Mouse (Mus musculus) heart, postnatal 0 days (tissue): ENCODE results near the gene Dock4. TPM values are rescaled to one million over a fixed set of nuclear protein-coding genes. Genes with fewer than 3 reads are reported as not detected.

ENCODE experiments used
- ATAC-seq: fragments of 200-750 bp; cut with Nextera tagmentation; 2 replicates; pipeline ENCODE4 v1.8.0; 2017; ENCODE audit warnings: low read depth, moderate number of reproducible peaks, moderate library complexity; ENCODE audit not compliant: insufficient read depth
- DNase-seq: peaks from one replicate; pipeline ENCODE4 v3.0.0-alpha.2; 2016; ENCODE audit warnings: low spot score
- H3K27ac ChIP-seq: fragments of 300-500 bp; sonication (generic); 2 replicates; pipeline ENCODE4 v1.5.1; 2014; ENCODE audit warnings: low read depth, mild to moderate bottlenecking
- H3K27me3 ChIP-seq: fragments of 300-500 bp; sonication (generic); 2 replicates; pipeline ENCODE4 v1.6.1; 2014; ENCODE audit warnings: low read length, mixed read lengths; ENCODE audit not compliant: control insufficient read depth, insufficient read depth
- H3K36me3 ChIP-seq: fragments of 300-500 bp; sonication (generic); replicated peaks from 2 replicates; pipeline ENCODE4 v1.6.1; 2014; ENCODE audit warnings: low read length, mixed read lengths; ENCODE audit not compliant: control insufficient read depth, insufficient read depth
- H3K4me1 ChIP-seq: fragments of 300-500 bp; sonication (generic); 2 replicates; pipeline ENCODE4 v1.6.1; 2014; ENCODE audit warnings: antibody characterized with exemption; ENCODE audit not compliant: control insufficient read depth, insufficient read depth
- H3K4me2 ChIP-seq: fragments of 300-500 bp; sonication (generic); 2 replicates; pipeline ENCODE4 v1.6.1; 2014; ENCODE audit warnings: low read depth, mild to moderate bottlenecking, low read length, moderate library complexity
- H3K4me3 ChIP-seq: fragments of 300-500 bp; sonication (generic); 2 replicates; pipeline ENCODE4 v1.5.1; 2014; ENCODE audit warnings: low read depth, low read length
- H3K9ac ChIP-seq: fragments of 300-500 bp; sonication (generic); replicated peaks from 2 replicates; pipeline ENCODE4 v1.6.1; 2014; ENCODE audit warnings: low read depth, low read length, mixed read lengths
- H3K9me3 ChIP-seq: fragments of 300-500 bp; sonication (generic); replicated peaks from 2 replicates; pipeline ENCODE4 v1.6.1; 2016; ENCODE audit warnings: low read length; ENCODE audit not compliant: control insufficient read depth
- CTCF ChIP-seq: IDR thresholded peaks from 2 replicates; pipeline ENCODE4 v1.5.1; 2016; ENCODE audit warnings: antibody characterized with exemption, control low read depth, low read depth
- EP300 ChIP-seq: IDR thresholded peaks from 2 replicates; pipeline ENCODE4 v1.6.1; 2016; ENCODE audit warnings: antibody characterized with exemption, low read depth
- WGBS: fragments of 180-500 bp; shearing (Covaris S2); extraction: QIAGEN DNeasy Blood & Tissue Kit; methylation state at CpG from one replicate; pipeline ENCODE4 v1.1.7; 2014; 5-methylcytosine and 5-hydroxymethylcytosine counted together
- polyA plus RNA-seq: library from polyadenylated mRNA; unstranded; fragments of >200 nt; fragmentation: Nextera tagmentation; extraction: Ambion mirVana; gene quantifications from 2 replicates; pipeline ENCODE4 v1.2.1, GENCODE M21; 2015
- total RNA-seq: library from RNA; depleted of rRNA; stranded (reverse); fragments of >200 nt; gene quantifications from 2 replicates; pipeline ENCODE4 v1.2.3, GENCODE M21; 2014; ENCODE audit warnings: low replicate concordance; rRNA removed

The Dock4 gene
- total and polyA plus RNA-seq, 2 experiments from 2014 or later: 4.2 to 9.2 TPM

GRCm38 (mm10) chr12:40891168-40891567 is 445.4 kb downstream of the Dock4 start:
- no peak for TF ChIP-seq EP300
- no peak for TF ChIP-seq CTCF
- no peak overlapping the region for H3K9ac ChIP-seq
- no peaks in the 10 kb centered on the region for H3K9me3 ChIP-seq
- H3K4me3 ChIP-seq: no peak overlapping the region
- no peaks in the 10 kb centered on the region for H3K27me3 ChIP-seq
- no peak for ATAC-seq
- H3K36me3 ChIP-seq: no peaks in the 10 kb centered on the region
- H3K4me2 ChIP-seq: no peak overlapping the region
- H3K4me1 ChIP-seq: no peaks in the 10 kb centered on the region; the same call in 1 of the 2 replicates
- no peak for DNase-seq
- H3K27ac ChIP-seq: no peak overlapping the region

GRCm38 (mm10) chr12:40893741-40894140 is 448.0 kb downstream of the Dock4 start:
- TF ChIP-seq CTCF (no peak), EP300 (no peak)
- H3K9ac ChIP-seq: no peak overlapping the region
- H3K36me3 ChIP-seq: no peaks in the 10 kb centered on the region
- WGBS: 55% methylated on average over 5 of the region's 7 CpGs
- H3K4me2 ChIP-seq: no peak overlapping the region
- DNase-seq (no peak), ATAC-seq (no peak)
- no peaks in the 10 kb centered on the region for H3K9me3 ChIP-seq
- no peaks in the 10 kb centered on the region for H3K27me3 ChIP-seq
- no peak overlapping the region for H3K4me3 ChIP-seq
- H3K27ac ChIP-seq: no peak overlapping the region
- H3K4me1 ChIP-seq: no peaks in the 10 kb centered on the region; the same call in 1 of the 2 replicates

DNA sequence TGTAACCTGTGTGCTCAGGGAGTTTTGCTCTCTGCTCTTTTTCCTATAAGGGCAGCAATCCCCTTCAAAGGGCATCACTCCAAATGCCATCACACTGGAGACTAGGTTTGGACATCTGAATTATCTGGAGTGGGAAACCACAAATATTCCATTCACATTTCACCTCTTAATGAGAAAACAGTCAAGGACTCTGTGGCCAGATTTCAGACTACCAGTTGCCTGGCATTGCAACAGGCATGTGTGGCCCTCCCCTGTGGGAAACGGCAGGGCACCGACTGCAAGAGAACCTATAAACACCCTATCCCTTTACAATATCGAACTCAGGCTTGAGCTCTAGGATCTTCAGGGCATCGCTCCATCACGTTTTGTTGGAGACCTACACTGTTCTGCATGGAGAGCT is 448.9 kb downstream of the Dock4 start:
- DNase-seq (no peak), ATAC-seq (no peak)
- 90% methylated on average over 5 of the region's 5 CpGs for WGBS
- H3K27me3 ChIP-seq: no peaks in the 10 kb centered on the region
- no peak overlapping the region for H3K9ac ChIP-seq
- H3K9me3 ChIP-seq: no peaks in the 10 kb centered on the region
- no peaks in the 10 kb centered on the region for H3K4me1 ChIP-seq
- TF ChIP-seq EP300 (no peak), CTCF (no peak)
- no peak overlapping the region for H3K27ac ChIP-seq
- H3K36me3 ChIP-seq: no peaks in the 10 kb centered on the region
- no peak overlapping the region for H3K4me3 ChIP-seq
- H3K4me2 ChIP-seq: no peak overlapping the region

Other genes starting within 250 kb of the Dock4 start
- gene Lsmem1, start 246.5 kb upstream of the Dock4 start, total RNA-seq: 5.1 and 9.2 TPM in 2 replicates
- 24.3 and 37.5 TPM in 2 replicates for gene Lsmem1, start 246.5 kb upstream of the Dock4 start, polyA plus RNA-seq
- 47.0 and 74.6 TPM in 2 replicates for gene Ifrd1, start 197.4 kb upstream of the Dock4 start, total RNA-seq
- gene Ifrd1, start 197.4 kb upstream of the Dock4 start, polyA plus RNA-seq: 90.4 and 117 TPM in 2 replicates
- gene Zfp277, start 50 bp upstream of the Dock4 start, total RNA-seq: 17.9 and 23.4 TPM in 2 replicates
- gene Zfp277, start 50 bp upstream of the Dock4 start, polyA plus RNA-seq: 22.5 and 24.9 TPM in 2 replicates